Mouse (Mus musculus) layer of hippocampus, postnatal 36 days (tissue): ENCODE measurements around the gene Cdkl1. TPM values are rescaled to one million over a fixed set of nuclear protein-coding genes. Genes with fewer than 3 reads are reported as not detected.

Source experiments
- DNase-seq, 2 experiments: peaks; one replicate each; pipeline ENCODE4 v3.0.0; 2022
- total RNA-seq, 2 experiments: library from RNA; stranded (reverse); gene quantifications; 2 replicates each; pipeline ENCODE4 v1.2.3; 2021

Gene Cdkl1
- total RNA-seq, 2 experiments from 2014 or later = 19.9 to 20.3 TPM

GRCm38 (mm10) chr12:69783247-69784025 lies 7.6 kb downstream of the Cdkl1 start:
- DNase-seq = no peak

- no peak for DNase-seq
Measured at GRCm38 (mm10) chr12:69781935-69782650, 9.0 kb downstream of the Cdkl1 start.

GRCm38 (mm10) chr12:69781480-69781879 lies 9.6 kb downstream of the Cdkl1 start:
- DNase-seq = no peak

GRCm38 (mm10) chr12:69777957-69778356 lies 13.1 kb downstream of the Cdkl1 start:
- no peak for DNase-seq

GRCm38 (mm10) chr12:69777341-69777730 lies 13.7 kb downstream of the Cdkl1 start:
- DNase-seq = no peak

- no peak for DNase-seq
Measured at GRCm38 (mm10) chr12:69776607-69777340, 14.3 kb downstream of the Cdkl1 start.

- DNase-seq = no peak
Measured at GRCm38 (mm10) chr12:69768841-69769240, 22.2 kb downstream of the Cdkl1 start.

- no peak for DNase-seq
Measured at GRCm38 (mm10) chr12:69767476-69768258, 23.4 kb downstream of the Cdkl1 start.

- no peak for DNase-seq
Measured at GRCm38 (mm10) chr12:69766185-69766904, 24.7 kb downstream of the Cdkl1 start.

GRCm38 (mm10) chr12:69765543-69765942 lies 25.5 kb downstream of the Cdkl1 start:
- DNase-seq = no peak

GRCm38 (mm10) chr12:69761603-69762002 lies 29.5 kb downstream of the Cdkl1 start:
- DNase-seq = no peak

GRCm38 (mm10) chr12:69760743-69761406 lies 30.2 kb downstream of the Cdkl1 start:
- DNase-seq = no peak

GRCm38 (mm10) chr12:69760014-69760413 lies 31.1 kb downstream of the Cdkl1 start:
- DNase-seq = no peak

GRCm38 (mm10) chr12:69759267-69759885 lies 31.7 kb downstream of the Cdkl1 start:
- DNase-seq = no peak

GRCm38 (mm10) chr12:69758221-69759185 lies 32.6 kb downstream of the Cdkl1 start:
- DNase-seq = no peak

- peak; percentile 56 to 59 for DNase-seq
Measured at GRCm38 (mm10) chr12:69757418-69758141, 33.5 kb downstream of the Cdkl1 start.

GRCm38 (mm10) chr12:69756015-69756414 lies 35.1 kb downstream of the Cdkl1 start:
- DNase-seq = no peak

- DNase-seq = no peak
Measured at GRCm38 (mm10) chr12:69753936-69754335, 37.1 kb downstream of the Cdkl1 start.
